ENCODE assay signal across 8 mouse cellular contexts in the genomic region with DNA sequence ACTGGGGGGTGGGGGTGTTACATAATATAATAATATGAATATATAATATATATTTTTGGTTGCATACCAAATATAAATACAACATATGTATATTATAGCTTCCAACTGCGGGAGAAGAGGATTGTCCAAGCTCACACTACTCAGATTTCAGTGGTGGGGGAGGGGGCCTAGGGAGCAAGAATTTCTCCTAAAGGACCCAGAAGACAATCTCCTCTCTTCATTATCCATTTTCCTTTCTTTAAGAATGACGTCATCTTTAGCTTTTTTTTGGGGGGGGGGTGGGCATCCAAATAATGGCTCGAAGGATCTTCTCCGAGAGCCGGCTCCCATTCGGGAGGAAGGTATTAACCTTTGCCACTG. TPM values are rescaled to one million over a fixed set of nuclear protein-coding genes. Genes with fewer than 3 reads are reported as not detected.
DNase-seq lines count a peak whose midpoint lies in the region; ATAC-seq and TF ChIP-seq lines count a peak whose summit lies in the region.

No protein-coding gene starts in this region.

- H3K36me3 ChIP-seq in embryonic facial prominence, embryonic 13.5 days: peaks cover 15% of the 10 kb centered on the region
- H3K36me3 ChIP-seq in intestine, embryonic 15.5 days: no peaks in the 10 kb centered on the region
- no peaks in the 10 kb centered on the region for H3K36me3 ChIP-seq in neural tube, embryonic 12.5 days

- H3K27ac ChIP-seq in layer of hippocampus, adult 2 months: peak overlapping the region; percentile 98
- peak overlapping the region; percentile 75 for H3K27ac ChIP-seq in embryonic facial prominence, embryonic 13.5 days
- H3K27ac ChIP-seq in intestine, embryonic 15.5 days: peak overlapping the region; percentile 52; the same call in 1 of the 2 replicates
- no peak overlapping the region for H3K27ac ChIP-seq in neural tube, embryonic 12.5 days

- peak overlapping the region; percentile 85 for H3K4me2 ChIP-seq in embryonic facial prominence, embryonic 13.5 days
- peak overlapping the region; percentile 94 for H3K4me2 ChIP-seq in intestine, embryonic 15.5 days (replicated peaks)
- H3K4me2 ChIP-seq in neural tube, embryonic 12.5 days (replicated peaks): peak overlapping the region; percentile 84

- no peak for DNase-seq in layer of hippocampus, adult 2 months (ENCODE audit: low spot score in 2 of 2)
- DNase-seq in layer of hippocampus, adult 11-12 months (ENCODE audit: low spot score): no peak
- DNase-seq in gastrocnemius, postnatal 25 days: no peak
- DNase-seq in cerebellum, adult 9-11 months: no peak

- peaks cover 75% of the 10 kb centered on the region for H3K4me1 ChIP-seq in embryonic facial prominence, embryonic 13.5 days
- H3K4me1 ChIP-seq in intestine, embryonic 15.5 days (replicated peaks): peaks cover 38% of the 10 kb centered on the region
- peaks cover 52% of the 10 kb centered on the region for H3K4me1 ChIP-seq in neural tube, embryonic 12.5 days

- peak overlapping the region; percentile 66 for H3K9ac ChIP-seq in embryonic facial prominence, embryonic 13.5 days
- peak overlapping the region; percentile 11 for H3K9ac ChIP-seq in intestine, embryonic 15.5 days
- peak overlapping the region; percentile 55 for H3K9ac ChIP-seq in neural tube, embryonic 12.5 days

- H3K4me3 ChIP-seq in layer of hippocampus, adult 2 months: peak overlapping the region; percentile 66
- H3K4me3 ChIP-seq in embryonic facial prominence, embryonic 13.5 days: peak overlapping the region; percentile 73
- peak overlapping the region; percentile 35 for H3K4me3 ChIP-seq in intestine, embryonic 15.5 days (replicated peaks)
- peak overlapping the region; percentile 47 for H3K4me3 ChIP-seq in neural tube, embryonic 12.5 days

- H3K9me3 ChIP-seq in embryonic facial prominence, embryonic 13.5 days: no peaks in the 10 kb centered on the region
- H3K9me3 ChIP-seq in intestine, embryonic 15.5 days: no peaks in the 10 kb centered on the region
- no peaks in the 10 kb centered on the region for H3K9me3 ChIP-seq in neural tube, embryonic 12.5 days

- no peak for ATAC-seq in embryonic facial prominence, embryonic 13.5 days (ENCODE audit: insufficient number of reproducible peaks, insufficient read depth, low FRiP score, low TSS enrichment, low read depth)
- ATAC-seq in intestine, embryonic 15.5 days: no peak
- no peak for ATAC-seq in neural tube, embryonic 12.5 days (ENCODE audit: low FRiP score, low read depth)
- ATAC-seq in activated CD4-positive, CD25-positive, alpha-beta regulatory T cell, adult 4 months: no peak

- TF ChIP-seq CTCF in layer of hippocampus, adult 2 months (conservative IDR thresholded peaks at IDR 0.05): no peak

- 1% methylated on average over 6 of the region's 6 CpGs for WGBS in embryonic facial prominence, embryonic 13.5 days
- WGBS in intestine, embryonic 15.5 days: under 1% methylated on average over 6 of the region's 6 CpGs
- under 1% methylated on average over 6 of the region's 6 CpGs for WGBS in neural tube, embryonic 12.5 days

- H3K27me3 ChIP-seq in embryonic facial prominence, embryonic 13.5 days: peaks cover 24% of the 10 kb centered on the region
- H3K27me3 ChIP-seq in intestine, embryonic 15.5 days (replicated peaks): no peaks in the 10 kb centered on the region; the same call in 1 of the 2 replicates
- H3K27me3 ChIP-seq in neural tube, embryonic 12.5 days (replicated peaks): peaks cover 9% of the 10 kb centered on the region; the same call in 1 of the 2 replicates

RNA-seq across cellular contexts. Expression of a gene that starts 3.4 kb away (rescaled TPM):
- total RNA-seq in layer of hippocampus, adult 2 months (2021): 10 to 100 TPM; 72.5 to 79.3 TPM
- 141 and 165 TPM in 2 replicates for polyA plus RNA-seq in embryonic facial prominence, embryonic 13.5 days (2015; fragmentation: Nextera tagmentation; extraction: Ambion mirVana)
- 46.2 and 50.7 TPM in 2 replicates for polyA plus RNA-seq in intestine, embryonic 15.5 days (2015; fragmentation: Nextera tagmentation; extraction: Ambion mirVana)
- 128 and 150 TPM in 2 replicates for polyA plus RNA-seq in neural tube, embryonic 12.5 days (2016; fragmentation: Nextera tagmentation; extraction: Ambion mirVana)
- 100 to 1,000 TPM; 161 to 274 TPM for total RNA-seq in gastrocnemius, postnatal 25 days (2021)
- polyA plus RNA-seq in activated CD4-positive, CD25-positive, alpha-beta regulatory T cell, adult 4 months (2017; shearing (Covaris generic)): not detected

RNA-seq across cellular contexts. Expression of a gene that starts 47.0 kb away (rescaled TPM):
- total RNA-seq in layer of hippocampus, adult 2 months (2021): 10 to 100 TPM; 43.6 to 44.2 TPM
- polyA plus RNA-seq in embryonic facial prominence, embryonic 13.5 days (2015; fragmentation: Nextera tagmentation; extraction: Ambion mirVana): 469 and 555 TPM in 2 replicates
- polyA plus RNA-seq in intestine, embryonic 15.5 days (2015; fragmentation: Nextera tagmentation; extraction: Ambion mirVana): 147 and 148 TPM in 2 replicates
- polyA plus RNA-seq in neural tube, embryonic 12.5 days (2016; fragmentation: Nextera tagmentation; extraction: Ambion mirVana): 410 and 431 TPM in 2 replicates
- 1 to 10 TPM in 1 of 2 experiments, under 1 TPM in 1; 0.38 to 2.8 TPM for total RNA-seq in gastrocnemius, postnatal 25 days (2021)
- not detected for polyA plus RNA-seq in activated CD4-positive, CD25-positive, alpha-beta regulatory T cell, adult 4 months (2017; shearing (Covaris generic))

Comparison
In these comparisons a context has a peak if more than half of its experiments do, and no peak if none do; other contexts are left out.
1. H3K9ac ChIP-seq: peak in every context shown above with its lines; median percentile 66 in embryonic facial prominence, embryonic 13.5 days; 55 in neural tube, embryonic 12.5 days; 11 in intestine, embryonic 15.5 days.
2. RNA of a gene that starts 3.4 kb away (polyA plus RNA-seq): 128 to 150 TPM in neural tube, embryonic 12.5 days, 141 to 165 TPM in embryonic facial prominence, embryonic 13.5 days and 46.2 to 50.7 TPM in intestine, embryonic 15.5 days; not detected in activated CD4-positive, CD25-positive, alpha-beta regulatory T cell, adult 4 months; every median in the first group is over 10 times any median in the second.
3. RNA of a gene that starts 47.0 kb away (polyA plus RNA-seq): 469 to 555 TPM in embryonic facial prominence, embryonic 13.5 days, 410 to 431 TPM in neural tube, embryonic 12.5 days and 147 to 148 TPM in intestine, embryonic 15.5 days; not detected in activated CD4-positive, CD25-positive, alpha-beta regulatory T cell, adult 4 months; every median in the first group is over 100 times any median in the second.
4. Peak in every context shown above with its lines, with median percentiles within 50 percentile points of each other: H3K4me3 ChIP-seq and H3K4me2 ChIP-seq.